Mouse (Mus musculus) right cerebral cortex, postnatal 36 days (tissue): ENCODE data around the gene Olfr221.

Experiments
- DNase-seq, 2 experiments: peaks; one replicate each; pipeline ENCODE4 v3.0.0; 2022; ENCODE audit warnings: low spot score in 2 of 2, mixed read lengths in 1 of 2

Gene Olfr221

GRCm38 (mm10) chr14:52005616-52006015 lies 36.6 kb downstream of the Olfr221 start:
- DNase-seq, result no peak

- DNase-seq, result no peak
These were observed 37.1 kb downstream of the Olfr221 start for GRCm38 (mm10) chr14:52005141-52005540.

GRCm38 (mm10) chr14:52003981-52004495 lies 38.2 kb downstream of the Olfr221 start:
- DNase-seq, result peak; percentile 79 to 88

GRCm38 (mm10) chr14:51997483-51997882 lies 44.8 kb downstream of the Olfr221 start:
- no peak for DNase-seq

- DNase-seq, result no peak
These were observed 45.4 kb downstream of the Olfr221 start for GRCm38 (mm10) chr14:51996866-51997265.

- DNase-seq, result no peak
These were observed 45.9 kb downstream of the Olfr221 start for GRCm38 (mm10) chr14:51996231-51996841.

GRCm38 (mm10) chr14:51995219-51995871 lies 46.9 kb downstream of the Olfr221 start:
- no peak for DNase-seq

GRCm38 (mm10) chr14:51994453-51994852 lies 47.8 kb downstream of the Olfr221 start:
- DNase-seq, result no peak

GRCm38 (mm10) chr14:51989461-51989970 lies 52.7 kb downstream of the Olfr221 start:
- no peak for DNase-seq

- DNase-seq, result no peak
These were observed 53.5 kb downstream of the Olfr221 start for GRCm38 (mm10) chr14:51988731-51989130.

- DNase-seq, result no peak
These were observed 55.1 kb downstream of the Olfr221 start for GRCm38 (mm10) chr14:51987177-51987576.

GRCm38 (mm10) chr14:51986153-51986505 lies 56.1 kb downstream of the Olfr221 start:
- DNase-seq, result no peak

- peak in 1 of 2 experiments; percentile 63 for DNase-seq
These were observed 56.7 kb downstream of the Olfr221 start for GRCm38 (mm10) chr14:51985301-51986152.

GRCm38 (mm10) chr14:51984247-51985231 lies 57.7 kb downstream of the Olfr221 start, which contains the start of gene Arhgef40:
Gene Arhgef40 (plus strand): TSS chr14:51984719.
- no peak for DNase-seq
